Mouse (Mus musculus) CH12.LX (cell line): ENCODE results near the gene Plod1. TPM values are rescaled to one million over a fixed set of nuclear protein-coding genes. Genes with fewer than 3 reads are reported as not detected.
A peak's percentile ranks its signal among the peaks of the same experiment; 100 is the strongest.

Experiments
- DNase-seq: peaks from one replicate; pipeline ENCODE4 v3.0.0-alpha.2; 2013; ENCODE audit errors: extremely low read depth
- H3K27ac ChIP-seq: 2 replicates; pipeline ENCODE4 v1.5.1; 2012; ENCODE audit warnings: low read depth, mild to moderate bottlenecking, control low read depth, moderate library complexity; ENCODE audit not compliant: insufficient read depth
- H3K27me3 ChIP-seq: replicated peaks from 2 replicates; pipeline ENCODE3; 2012; ENCODE audit warnings: inconsistent platforms
- H3K36me3 ChIP-seq, 2 experiments: replicated peaks in 1 of 2; 2 replicates each; pipeline versions ENCODE3 to v1.6.1; 2012; ENCODE audit warnings: inconsistent platforms in 1 of 2, low read length in 1 of 2, mild to moderate bottlenecking in 1 of 2, mixed read lengths in 1 of 2, moderate library complexity in 1 of 2; ENCODE audit not compliant: control insufficient read depth in 1 of 2, insufficient read depth in 1 of 2
- H3K4me1 ChIP-seq, 2 experiments: 2 replicates each; pipeline ENCODE4 v1.6.1; 2012; ENCODE audit warnings: inconsistent platforms in 1 of 2, moderate library complexity in 1 of 2; ENCODE audit not compliant: insufficient read depth in 2 of 2, control insufficient read depth in 1 of 2
- H3K4me2 ChIP-seq: 2 replicates; pipeline ENCODE4 v1.6.1; 2012; ENCODE audit warnings: low read depth, mild to moderate bottlenecking, control low read depth; ENCODE audit not compliant: poor library complexity, insufficient read depth, severe bottlenecking
- H3K4me3 ChIP-seq, 3 experiments: fragments of 150-350 bp in 1 of 3; sonication (generic) in 1 of 3; replicated peaks in 1 of 3; 2 replicates each; pipeline versions ENCODE3 to v1.5.1; 2011 to 2012; ENCODE audit warnings: low read depth in 2 of 3, low read length in 2 of 3, mild to moderate bottlenecking in 2 of 3, moderate library complexity in 2 of 3, control low read depth in 1 of 3, improper control_type of control experiment in 1 of 3, inconsistent platforms in 1 of 3, mixed read lengths in 1 of 3; ENCODE audit not compliant: poor library complexity in 1 of 3
- H3K79me2 ChIP-seq: replicated peaks from 2 replicates; pipeline ENCODE4 v1.6.1; 2012; ENCODE audit warnings: mild to moderate bottlenecking, moderate library complexity; ENCODE audit not compliant: control insufficient read depth, poor library complexity, insufficient read depth, severe bottlenecking; ENCODE audit errors: extremely low read depth
- H3K9ac ChIP-seq: 2 replicates; pipeline ENCODE4 v1.6.1; 2012; ENCODE audit warnings: low read depth, mild to moderate bottlenecking, control low read depth, moderate library complexity; ENCODE audit not compliant: insufficient read depth
- H3K9me3 ChIP-seq: replicated peaks from 2 replicates; pipeline ENCODE3; 2012; ENCODE audit warnings: low read length, inconsistent platforms, mixed read lengths
- CHD1 ChIP-seq: IDR thresholded peaks from 2 replicates; pipeline ENCODE4 v1.6.1; 2012; ENCODE audit warnings: low read depth, low read length, improper control_type of control experiment, inconsistent platforms
- CHD2 ChIP-seq: IDR thresholded peaks from 2 replicates; pipeline ENCODE4 v1.6.1; 2011; ENCODE audit warnings: low read length, improper control_type of control experiment
- CTCF ChIP-seq, 2 experiments: IDR thresholded peaks in 1 of 2; conservative IDR thresholded peaks in 1 of 2; 2 replicates each; pipeline ENCODE4 v1.5.1; 2011 to 2012; ENCODE audit warnings: low read depth in 2 of 2, low read length in 2 of 2, improper control_type of control experiment in 1 of 2, inconsistent platforms in 1 of 2, mild to moderate bottlenecking in 1 of 2, moderate library complexity in 1 of 2
- ELF1 ChIP-seq: IDR thresholded peaks from 2 replicates; pipeline ENCODE4 v1.6.1; 2014; ENCODE audit warnings: low read depth, mild to moderate bottlenecking, inconsistent platforms, low read length, improper control_type of control experiment
- EP300 ChIP-seq: IDR thresholded peaks from 2 replicates; pipeline ENCODE4 v1.6.1; 2011; ENCODE audit warnings: low read length, improper control_type of control experiment
- GABPA ChIP-seq: IDR thresholded peaks from 2 replicates; pipeline ENCODE4 v1.6.1; 2012; ENCODE audit warnings: low read depth, low read length, improper control_type of control experiment, inconsistent platforms; ENCODE audit not compliant: insufficient replicate concordance
- JUND ChIP-seq: conservative IDR thresholded peaks from 2 replicates; pipeline ENCODE4 v1.6.1; 2011; ENCODE audit warnings: low read depth, low read length, improper control_type of control experiment
- KAT2A ChIP-seq: IDR thresholded peaks from 2 replicates; pipeline ENCODE4 v1.6.1; 2012; ENCODE audit warnings: low read length, improper control_type of control experiment, inconsistent platforms; ENCODE audit not compliant: insufficient replicate concordance
- MAX ChIP-seq: IDR thresholded peaks from 2 replicates; pipeline ENCODE4 v1.6.1; 2011; ENCODE audit warnings: low read length, improper control_type of control experiment
- MEF2A ChIP-seq: IDR thresholded peaks from 2 replicates; pipeline ENCODE4 v1.6.1; 2014; ENCODE audit warnings: low read depth, mild to moderate bottlenecking, inconsistent platforms, low read length, improper control_type of control experiment, borderline replicate concordance
- MYC ChIP-seq: IDR thresholded peaks from 2 replicates; pipeline ENCODE4 v1.6.1; 2011; ENCODE audit warnings: low read depth, mild to moderate bottlenecking, improper control_type of control experiment, low read length
- NELFE ChIP-seq: IDR thresholded peaks from 2 replicates; pipeline ENCODE4 v1.6.1; 2011; ENCODE audit warnings: low read depth, low read length, improper control_type of control experiment
- NRF1 ChIP-seq: IDR thresholded peaks from 2 replicates; pipeline ENCODE4 v1.6.1; 2014; ENCODE audit warnings: low read depth, mild to moderate bottlenecking, inconsistent platforms, low read length, improper control_type of control experiment, moderate library complexity
- PAX5 ChIP-seq: IDR thresholded peaks from 2 replicates; pipeline ENCODE4 v1.6.1; 2012; ENCODE audit warnings: low read length, inconsistent platforms, mixed read lengths
- POLR2A ChIP-seq: IDR thresholded peaks from 2 replicates; pipeline ENCODE4 v1.6.1; 2011; ENCODE audit warnings: low read depth, mild to moderate bottlenecking, improper control_type of control experiment, low read length
- RAD21 ChIP-seq: IDR thresholded peaks from 2 replicates; pipeline ENCODE4 v1.6.1; 2011; ENCODE audit warnings: low read depth, mild to moderate bottlenecking, low read length, improper control_type of control experiment, moderate library complexity
- SIN3A ChIP-seq: IDR thresholded peaks from 2 replicates; pipeline ENCODE4 v1.6.1; 2012; ENCODE audit warnings: low read length, improper control_type of control experiment, inconsistent platforms
- SMC3 ChIP-seq: IDR thresholded peaks from 2 replicates; pipeline ENCODE4 v1.6.1; 2011; ENCODE audit warnings: low read depth, low read length, improper control_type of control experiment
- TCF12 ChIP-seq: IDR thresholded peaks from 2 replicates; pipeline ENCODE4 v1.6.1; 2014; ENCODE audit warnings: low read depth, mild to moderate bottlenecking, inconsistent platforms, low read length, improper control_type of control experiment
- USF1 ChIP-seq: IDR thresholded peaks from 2 replicates; pipeline ENCODE4 v1.6.1; 2014; ENCODE audit warnings: low read depth, mild to moderate bottlenecking, inconsistent platforms, low read length, improper control_type of control experiment
- ZC3H11A ChIP-seq: IDR thresholded peaks from 2 replicates; pipeline ENCODE4 v1.6.1; 2012; ENCODE audit warnings: low read depth, mild to moderate bottlenecking, inconsistent platforms, low read length, improper control_type of control experiment
- ZMIZ1 ChIP-seq: IDR thresholded peaks from 2 replicates; pipeline ENCODE4 v1.6.1; 2012; ENCODE audit warnings: low read depth, mild to moderate bottlenecking, inconsistent platforms, low read length, improper control_type of control experiment
- ZNF384 ChIP-seq: IDR thresholded peaks from 2 replicates; pipeline ENCODE4 v1.6.1; 2012; ENCODE audit warnings: low read depth, low read length, improper control_type of control experiment, inconsistent platforms
- dilution Hi-C: fragments of 300-500 bp; cut with MboI; formaldehyde crosslinking; loops from 2 replicates; pipeline ENCODE4 v1.14.3; 2020; ENCODE audit warnings: low sequenced_read_pairs; ENCODE audit not compliant: extremely low pct_unique_long_range_greater_than_20kb, extremely low pct_ligation_motif_present
- in situ Hi-C: fragments of 300-500 bp; cut with MboI; formaldehyde crosslinking; loops from 3 replicates; pipeline ENCODE4 v1.14.3; 2019; ENCODE audit warnings: low sequenced_read_pairs, low pct_ligation_motif_present, low pct_unique_long_range_greater_than_20kb, mixed read lengths
- polyA plus RNA-seq: library from polyadenylated mRNA; unstranded; fragments of >175 nt; gene quantifications from 2 replicates; pipeline ENCODE4 v1.2.1, GENCODE M21; 2012; ENCODE audit warnings: low read depth; ENCODE audit not compliant: insufficient read length
- total RNA-seq, 2 experiments: library from RNA; depleted of rRNA; stranded (reverse); fragments of 300-350 nt in 1 of 2; fragments of >200 nt in 1 of 2; gene quantifications; 2 replicates each; pipeline ENCODE4 v1.2.3; 2012 to 2014

Gene Plod1
- total and polyA plus RNA-seq, 3 experiments: 0.30 to 6.5 (median 1.9) TPM

DNA sequence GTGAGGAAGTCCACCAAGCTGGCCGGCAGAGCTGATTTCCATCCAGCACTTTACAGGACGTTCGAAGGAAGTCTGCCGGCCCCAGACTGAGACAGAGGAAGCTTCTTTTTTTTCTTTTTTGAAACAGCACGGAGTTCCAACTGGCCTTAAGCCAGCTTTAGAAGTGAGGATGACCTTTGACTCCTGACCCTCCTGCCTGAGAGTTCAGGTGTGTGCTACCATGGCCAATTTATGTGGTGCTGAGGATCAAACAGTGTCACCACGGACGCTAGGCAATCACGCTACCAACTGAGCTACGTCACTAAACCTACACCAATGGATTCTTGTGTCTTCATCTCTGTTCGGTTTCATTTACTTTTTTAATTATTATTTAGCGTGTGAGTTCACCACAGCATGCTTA is 14.2 kb downstream of the Plod1 start:
- Histone ChIP-seq H3K36me3 (no peaks in the 10 kb centered on the region), H3K4me3 (no peak overlapping the region), H3K79me2 (no peaks in the 10 kb centered on the region), H3K4me2 (no peak overlapping the region), H3K9me3 (peaks cover 5% of the 10 kb centered on the region), H3K9ac (no peak overlapping the region), H3K27me3 (peaks cover 6% of the 10 kb centered on the region), H3K27ac (no peak overlapping the region), H3K4me1 (peaks cover 3 to 4% of the 10 kb centered on the region in 2 experiments; a peak in 2 of 4 replicates)
- DNase-seq: no peak
- dilution Hi-C loops (no loop called here), in situ Hi-C loops (no loop called here)
- no peak for TF ChIP-seq ZC3H11A
- TF ChIP-seq USF1: no peak
- no peak for TF ChIP-seq SIN3A
- no peak for TF ChIP-seq ELF1
- no peak for TF ChIP-seq JUND
- TF ChIP-seq CHD1: no peak
- no peak for TF ChIP-seq ZNF384

- dilution Hi-C loops: no loop called here
- Histone ChIP-seq H3K79me2 (no peaks in the 10 kb centered on the region), H3K4me2 (no peak overlapping the region), H3K36me3 (no peaks in the 10 kb centered on the region), H3K27me3 (peaks cover 8% of the 10 kb centered on the region), H3K9ac (no peak overlapping the region), H3K4me1 (peaks cover 3% of the 10 kb centered on the region in 2 experiments; a peak in 2 of 4 replicates), H3K4me3 (no peak overlapping the region), H3K27ac (no peak overlapping the region), H3K9me3 (peaks cover 5% of the 10 kb centered on the region)
- no peak for TF ChIP-seq GABPA
- TF ChIP-seq MYC: no peak
- in situ Hi-C loops: no loop called here
- DNase-seq: no peak
These were observed 15.6 kb downstream of the Plod1 start for GRCm38 (mm10) chr4:147920973-147921372.

- in situ Hi-C loops: no loop called here
- TF ChIP-seq SIN3A: no peak
- TF ChIP-seq NELFE: no peak
- TF ChIP-seq NRF1: no peak
- no peak for TF ChIP-seq MAX
- no peak for TF ChIP-seq POLR2A
- peak; percentile 66 for TF ChIP-seq SMC3
- TF ChIP-seq CTCF (conservative IDR thresholded peaks at IDR 0.05 in 1 of 2, IDR thresholded peaks at IDR 0.05 in 1 of 2; ENCODE audit: low read depth in 2 of 2, low read length in 2 of 2): peak; percentile 34 to 85; a peak in 3 of 4 replicates
- TF ChIP-seq USF1: no peak
- TF ChIP-seq JUND: no peak
- peak; percentile 80 for TF ChIP-seq RAD21
- TF ChIP-seq EP300: no peak
- TF ChIP-seq TCF12: no peak
- no peak for TF ChIP-seq PAX5
- TF ChIP-seq ZMIZ1: no peak
- no peak for TF ChIP-seq CHD2
- TF ChIP-seq KAT2A: no peak
- no peak for TF ChIP-seq MEF2A
- TF ChIP-seq ZC3H11A: no peak
- no peak overlapping the region for H3K9ac ChIP-seq
- H3K4me2 ChIP-seq: no peak overlapping the region
- peaks cover 3% of the 10 kb centered on the region in 2 experiments; a peak in 2 of 4 replicates for H3K4me1 ChIP-seq
- H3K4me3 ChIP-seq: no peak overlapping the region
- no peak overlapping the region for H3K27ac ChIP-seq
- H3K27me3 ChIP-seq: peaks cover 6% of the 10 kb centered on the region
- no peaks in the 10 kb centered on the region for H3K9me3 ChIP-seq
- no peaks in the 10 kb centered on the region for H3K36me3 ChIP-seq
- dilution Hi-C loops: no loop called here
- peak; percentile 61 for DNase-seq
- H3K79me2 ChIP-seq: no peaks in the 10 kb centered on the region
These were observed 18.0 kb downstream of the Plod1 start for GRCm38 (mm10) chr4:147918459-147919121.
